Mouse (Mus musculus) hindbrain, embryonic 15.5 days (tissue): Measurements from ENCODE around the gene Tesc. TPM values are rescaled to one million over a fixed set of nuclear protein-coding genes. Genes with fewer than 3 reads are reported as not detected.
A peak's percentile ranks its signal among the peaks of the same experiment; 100 is the strongest.

Experiments
- ATAC-seq: fragments of 200-750 bp; cut with Nextera tagmentation; 2 replicates; pipeline ENCODE4 v1.8.0; 2017; ENCODE audit warnings: low read depth, moderate number of reproducible peaks, moderate TSS enrichment; ENCODE audit not compliant: low FRiP score
- H3K27ac ChIP-seq: fragments of 300-500 bp; sonication (generic); replicated peaks from 2 replicates; pipeline ENCODE4 v1.5.1; 2015; ENCODE audit warnings: mild to moderate bottlenecking, inconsistent platforms
- H3K27me3 ChIP-seq: fragments of 300-500 bp; sonication (generic); 2 replicates; pipeline ENCODE4 v1.6.1; 2015; ENCODE audit warnings: control low read depth, inconsistent platforms
- H3K36me3 ChIP-seq: fragments of 300-500 bp; sonication (generic); 2 replicates; pipeline ENCODE4 v1.6.1; 2015; ENCODE audit warnings: control low read depth, inconsistent platforms
- H3K4me1 ChIP-seq: fragments of 300-500 bp; sonication (generic); replicated peaks from 2 replicates; pipeline ENCODE4 v1.6.1; 2015; ENCODE audit warnings: control low read depth, inconsistent platforms
- H3K4me2 ChIP-seq: fragments of 300-500 bp; sonication (generic); 2 replicates; pipeline ENCODE4 v1.6.1; 2015; ENCODE audit warnings: moderate library complexity, mild to moderate bottlenecking, inconsistent platforms
- H3K4me3 ChIP-seq: fragments of 300-500 bp; sonication (generic); 2 replicates; pipeline ENCODE4 v1.5.1; 2015; ENCODE audit warnings: mild to moderate bottlenecking, inconsistent platforms
- H3K9ac ChIP-seq: fragments of 300-500 bp; sonication (generic); 2 replicates; pipeline ENCODE4 v1.6.1; 2015; ENCODE audit warnings: inconsistent platforms
- H3K9me3 ChIP-seq: fragments of 300-500 bp; sonication (generic); 2 replicates; pipeline ENCODE4 v1.6.1; 2016; ENCODE audit warnings: control low read depth, inconsistent platforms
- WGBS: fragments of 180-500 bp; shearing (Covaris S2); methylation state at CpG from one replicate; pipeline ENCODE4 v1.1.7; 2015; 5-methylcytosine and 5-hydroxymethylcytosine counted together
- polyA plus RNA-seq: library from polyadenylated mRNA; unstranded; fragments of >200 nt; fragmentation: Nextera tagmentation; extraction: Ambion mirVana; gene quantifications from 2 replicates; pipeline ENCODE4 v1.2.1, GENCODE M21; 2015

The Tesc gene
- polyA plus RNA-seq, 1 experiment from 2014 or later = 2.9 TPM

- no peak for ATAC-seq
- no peaks in the 10 kb centered on the region for H3K36me3 ChIP-seq
- 83% methylated on average over 4 of the region's 4 CpGs for WGBS
Measured at GRCm38 (mm10) chr5:118048412-118048811, 20.9 kb downstream of the Tesc start.

GRCm38 (mm10) chr5:118048928-118049327 lies 21.4 kb downstream of the Tesc start:
- H3K27ac ChIP-seq = no peak overlapping the region
- WGBS = 87% methylated on average over 5 of the region's 5 CpGs

More at GRCm38 (mm10) chr5:118048412-118048811, 20.9 kb downstream of the Tesc start:
- Histone ChIP-seq H3K27ac (no peak overlapping the region), H3K27me3 (no peaks in the 10 kb centered on the region), H3K4me1 (no peaks in the 10 kb centered on the region), H3K9ac (no peak overlapping the region), H3K4me3 (no peak overlapping the region), H3K9me3 (no peaks in the 10 kb centered on the region), H3K4me2 (no peak overlapping the region)

GRCm38 (mm10) chr5:118050743-118051142 lies 23.2 kb downstream of the Tesc start:
- no peak overlapping the region for H3K4me2 ChIP-seq
- no peak overlapping the region for H3K9ac ChIP-seq
- no peak overlapping the region for H3K27ac ChIP-seq
- no peak overlapping the region for H3K4me3 ChIP-seq
- H3K9me3 ChIP-seq = no peaks in the 10 kb centered on the region
- H3K36me3 ChIP-seq = no peaks in the 10 kb centered on the region
- no peaks in the 10 kb centered on the region for H3K4me1 ChIP-seq
- WGBS = 85% methylated on average over 4 of the region's 4 CpGs
- H3K27me3 ChIP-seq = no peaks in the 10 kb centered on the region
- ATAC-seq = no peak

More at GRCm38 (mm10) chr5:118048928-118049327, 21.4 kb downstream of the Tesc start:
- Histone ChIP-seq H3K9ac (no peak overlapping the region), H3K27me3 (no peaks in the 10 kb centered on the region), H3K4me3 (no peak overlapping the region), H3K9me3 (no peaks in the 10 kb centered on the region), H3K36me3 (no peaks in the 10 kb centered on the region), H3K4me2 (no peak overlapping the region), H3K4me1 (no peaks in the 10 kb centered on the region)
- ATAC-seq = no peak

GRCm38 (mm10) chr5:118051981-118052662 lies 24.6 kb downstream of the Tesc start:
- 82% methylated on average over 8 of the region's 8 CpGs for WGBS

GRCm38 (mm10) chr5:118053205-118053604 lies 25.7 kb downstream of the Tesc start:
- Histone ChIP-seq H3K4me1 (peaks cover 12% of the 10 kb centered on the region), H3K27me3 (no peaks in the 10 kb centered on the region), H3K4me2 (no peak overlapping the region), H3K4me3 (no peak overlapping the region), H3K9ac (no peak overlapping the region), H3K36me3 (no peaks in the 10 kb centered on the region), H3K27ac (no peak overlapping the region), H3K9me3 (no peaks in the 10 kb centered on the region)
- ATAC-seq = no peak
- 94% methylated on average over 2 of the region's 2 CpGs for WGBS

More at GRCm38 (mm10) chr5:118051981-118052662, 24.6 kb downstream of the Tesc start:
- Histone ChIP-seq H3K27me3 (no peaks in the 10 kb centered on the region), H3K36me3 (no peaks in the 10 kb centered on the region), H3K9ac (no peak overlapping the region), H3K4me3 (no peak overlapping the region), H3K27ac (no peak overlapping the region), H3K4me2 (no peak overlapping the region), H3K4me1 (peaks cover 2% of the 10 kb centered on the region; the same call in 1 of the 2 replicates), H3K9me3 (no peaks in the 10 kb centered on the region)
- no peak for ATAC-seq

GRCm38 (mm10) chr5:118057508-118058111 lies 30.1 kb downstream of the Tesc start:
- WGBS = 53% methylated on average over 8 of the region's 8 CpGs
- no peak overlapping the region for H3K27ac ChIP-seq
- no peak for ATAC-seq
- H3K4me2 ChIP-seq = no peak overlapping the region
- H3K4me1 ChIP-seq = peaks cover 12% of the 10 kb centered on the region
- no peak overlapping the region for H3K4me3 ChIP-seq
- H3K9me3 ChIP-seq = no peaks in the 10 kb centered on the region
- H3K27me3 ChIP-seq = no peaks in the 10 kb centered on the region
- no peaks in the 10 kb centered on the region for H3K36me3 ChIP-seq
- H3K9ac ChIP-seq = no peak overlapping the region

GRCm38 (mm10) chr5:118058858-118059257 lies 31.3 kb downstream of the Tesc start:
- Histone ChIP-seq H3K27ac (no peak overlapping the region), H3K9ac (no peak overlapping the region), H3K36me3 (no peaks in the 10 kb centered on the region), H3K4me1 (peaks cover 22% of the 10 kb centered on the region), H3K4me2 (no peak overlapping the region), H3K9me3 (no peaks in the 10 kb centered on the region), H3K27me3 (no peaks in the 10 kb centered on the region), H3K4me3 (no peak overlapping the region)
- 88% methylated on average over 10 of the region's 10 CpGs for WGBS
- no peak for ATAC-seq

GRCm38 (mm10) chr5:118059646-118060045 lies 32.1 kb downstream of the Tesc start:
- ATAC-seq = no peak
- no peaks in the 10 kb centered on the region for H3K27me3 ChIP-seq
- no peak overlapping the region for H3K9ac ChIP-seq
- no peak overlapping the region for H3K4me3 ChIP-seq
- H3K36me3 ChIP-seq = no peaks in the 10 kb centered on the region
- no peak overlapping the region for H3K4me2 ChIP-seq
- H3K4me1 ChIP-seq = peaks cover 30% of the 10 kb centered on the region
- H3K27ac ChIP-seq = no peak overlapping the region
- 72% methylated on average over 9 of the region's 9 CpGs for WGBS
- H3K9me3 ChIP-seq = no peaks in the 10 kb centered on the region

- H3K36me3 ChIP-seq = no peaks in the 10 kb centered on the region
- no peak overlapping the region for H3K9ac ChIP-seq
- no peaks in the 10 kb centered on the region for H3K9me3 ChIP-seq
- no peak overlapping the region for H3K27ac ChIP-seq
- no peak overlapping the region for H3K4me2 ChIP-seq
- 94% methylated on average over 18 of the region's 18 CpGs for WGBS
- no peaks in the 10 kb centered on the region for H3K27me3 ChIP-seq
- no peak for ATAC-seq
- no peak overlapping the region for H3K4me3 ChIP-seq
- peaks cover 47% of the 10 kb centered on the region for H3K4me1 ChIP-seq
Measured at GRCm38 (mm10) chr5:118061391-118061790, 33.8 kb downstream of the Tesc start.

GRCm38 (mm10) chr5:118063181-118063621 lies 35.7 kb downstream of the Tesc start:
- Histone ChIP-seq H3K9ac (no peak overlapping the region), H3K27ac (peak overlapping the region; percentile 49; the same call in 1 of the 2 replicates), H3K36me3 (no peaks in the 10 kb centered on the region), H3K4me3 (no peak overlapping the region), H3K27me3 (no peaks in the 10 kb centered on the region), H3K9me3 (no peaks in the 10 kb centered on the region), H3K4me1 (peaks cover 36% of the 10 kb centered on the region), H3K4me2 (no peak overlapping the region)
- ATAC-seq = peak; percentile 25; the same call in 1 of the 2 replicates
- 49% methylated on average over 8 of the region's 8 CpGs for WGBS

- Histone ChIP-seq H3K36me3 (no peaks in the 10 kb centered on the region), H3K9ac (no peak overlapping the region), H3K4me2 (no peak overlapping the region), H3K4me1 (peaks cover 39% of the 10 kb centered on the region), H3K27ac (peak overlapping the region; percentile 67), H3K9me3 (no peaks in the 10 kb centered on the region), H3K4me3 (no peak overlapping the region), H3K27me3 (no peaks in the 10 kb centered on the region)
- ATAC-seq = no peak
- 19% methylated on average over 10 of the region's 10 CpGs for WGBS
Measured at GRCm38 (mm10) chr5:118064284-118064901, 36.9 kb downstream of the Tesc start.
